24 mouse cellular contexts compared by ENCODE assay signal in genomic region chr17:38082364-38082763, GRCm38 (mm10). TPM values are rescaled to one million over a fixed set of nuclear protein-coding genes. Genes with fewer than 3 reads are reported as not detected.
"Had no signal": no experiment of that assay in that cellular context is flagged by ENCODE, and none has a peak within 500 bp of the region (broad histone marks: within the 10 kb centered on the region; RNA-seq: fewer than 3 reads in every experiment).

No protein-coding gene starts in this region.

- H3K27ac ChIP-seq: neural tube, embryonic 13.5 days; neural tube, embryonic 15.5 days; stomach, embryonic 15.5 days; stomach, postnatal 0 days had no signal

- H3K9ac ChIP-seq: neural tube, embryonic 13.5 days; neural tube, embryonic 15.5 days; stomach, embryonic 15.5 days had no signal

- H3K4me2 ChIP-seq: neural tube, embryonic 13.5 days; neural tube, embryonic 15.5 days; stomach, embryonic 15.5 days had no signal

- DNase-seq: retina, postnatal 1 day; right cerebral cortex, adult 18-20 months; right cerebral cortex, postnatal 14 days; right cerebral cortex, postnatal 25 days; right cerebral cortex, postnatal 4 days; spleen, adult 18-20 months; thymus, adult 18-20 months; thymus, adult 2 months; thymus, postnatal 14 days; thymus, postnatal 25 days; thymus, postnatal 36 days had no signal

- H3K27me3 ChIP-seq: neural tube, embryonic 13.5 days; neural tube, embryonic 15.5 days; stomach, embryonic 15.5 days had no signal

- H3K9me3 ChIP-seq: neural tube, embryonic 13.5 days; neural tube, embryonic 15.5 days; stomach, embryonic 15.5 days had no signal

- H3K36me3 ChIP-seq: neural tube, embryonic 13.5 days; neural tube, embryonic 15.5 days; stomach, embryonic 15.5 days had no signal

- H3K4me1 ChIP-seq: neural tube, embryonic 13.5 days; neural tube, embryonic 15.5 days; stomach, embryonic 15.5 days had no signal

- H3K4me3 ChIP-seq: neural tube, embryonic 13.5 days; neural tube, embryonic 15.5 days; stomach, embryonic 15.5 days had no signal

RNA-seq across cellular contexts. Expression of gene Olfr131, which starts 6.1 kb away (rescaled TPM):
- total RNA-seq: neutrophil, adult 5-6 weeks had no signal
- polyA plus RNA-seq: neural tube, embryonic 13.5 days; neural tube, embryonic 14.5 days; neural tube, embryonic 15.5 days; small intestine, adult 2 months; spleen, adult 2 months; stomach, embryonic 14.5 days; stomach, embryonic 15.5 days; stomach, embryonic 16.5 days; stomach, postnatal 0 days; testis, adult 2 months; thymus, adult 2 months; thymus, postnatal 0 days; urinary bladder, adult 2 months had no signal

RNA-seq across cellular contexts. Expression of gene Olfr130, which starts 18.6 kb away (rescaled TPM):
- total RNA-seq: neutrophil, adult 5-6 weeks had no signal
- polyA plus RNA-seq: neural tube, embryonic 13.5 days; neural tube, embryonic 14.5 days; neural tube, embryonic 15.5 days; small intestine, adult 2 months; spleen, adult 2 months; stomach, embryonic 14.5 days; stomach, embryonic 15.5 days; stomach, embryonic 16.5 days; stomach, postnatal 0 days; testis, adult 2 months; thymus, adult 2 months; thymus, postnatal 0 days; urinary bladder, adult 2 months had no signal

RNA-seq across cellular contexts. Expression of gene Olfr129, which starts 22.5 kb away (rescaled TPM):
- total RNA-seq: neutrophil, adult 5-6 weeks had no signal
- polyA plus RNA-seq: neural tube, embryonic 13.5 days; neural tube, embryonic 14.5 days; neural tube, embryonic 15.5 days; small intestine, adult 2 months; spleen, adult 2 months; stomach, embryonic 14.5 days; stomach, embryonic 15.5 days; stomach, embryonic 16.5 days; stomach, postnatal 0 days; testis, adult 2 months; thymus, postnatal 0 days; urinary bladder, adult 2 months had no signal

RNA-seq across cellular contexts. Expression of gene Olfr132, which starts 52.0 kb away (rescaled TPM):
- total RNA-seq: neutrophil, adult 5-6 weeks had no signal
- polyA plus RNA-seq: neural tube, embryonic 13.5 days; neural tube, embryonic 14.5 days; neural tube, embryonic 15.5 days; small intestine, adult 2 months; spleen, adult 2 months; stomach, embryonic 14.5 days; stomach, embryonic 15.5 days; stomach, embryonic 16.5 days; stomach, postnatal 0 days; testis, adult 2 months; thymus, adult 2 months; thymus, postnatal 0 days; urinary bladder, adult 2 months had no signal
